Mouse (Mus musculus) intestine, embryonic 14.5 days (tissue): ENCODE data around the gene Sgsm2. TPM values are rescaled to one million over a fixed set of nuclear protein-coding genes. Genes with fewer than 3 reads are reported as not detected.

Source experiments
- ATAC-seq: fragments of 200-750 bp; cut with Nextera tagmentation; replicated peaks from 2 replicates; pipeline ENCODE4 v1.8.0; 2017; ENCODE audit warnings: low read depth, moderate number of reproducible peaks, moderate TSS enrichment, moderate library complexity; ENCODE audit not compliant: low FRiP score, low TSS enrichment
- DNase-seq: peaks from one replicate; pipeline ENCODE4 v3.0.0-alpha.2; 2018; ENCODE audit warnings: low spot score
- H3K27ac ChIP-seq: fragments of 300-500 bp; sonication (generic); 2 replicates; pipeline ENCODE4 v1.5.1; 2014; ENCODE audit warnings: low read depth, mild to moderate bottlenecking, control low read depth
- H3K27me3 ChIP-seq: fragments of 300-500 bp; sonication (generic); replicated peaks from 2 replicates; pipeline ENCODE4 v1.6.1; 2014; ENCODE audit warnings: low read length, control low read depth; ENCODE audit not compliant: control insufficient read depth, insufficient read depth
- H3K36me3 ChIP-seq: fragments of 300-500 bp; sonication (generic); 2 replicates; pipeline ENCODE4 v1.6.1; 2014; ENCODE audit warnings: low read length, control low read depth; ENCODE audit not compliant: control insufficient read depth, insufficient read depth
- H3K4me1 ChIP-seq: fragments of 300-500 bp; sonication (generic); replicated peaks from 2 replicates; pipeline ENCODE4 v1.6.1; 2014; ENCODE audit warnings: low read length, control low read depth, mixed read lengths; ENCODE audit not compliant: control insufficient read depth, insufficient read depth
- H3K4me2 ChIP-seq: fragments of 300-500 bp; sonication (generic); 2 replicates; pipeline ENCODE4 v1.6.1; 2014; ENCODE audit warnings: low read length
- H3K4me3 ChIP-seq: fragments of 300-500 bp; sonication (generic); 2 replicates; pipeline ENCODE4 v1.5.1; 2014; ENCODE audit warnings: low read depth, low read length, control low read depth, mixed read lengths
- H3K9ac ChIP-seq: fragments of 300-500 bp; sonication (generic); 2 replicates; pipeline ENCODE4 v1.6.1; 2014; ENCODE audit warnings: mild to moderate bottlenecking, low read length
- H3K9me3 ChIP-seq: fragments of 300-500 bp; sonication (generic); 2 replicates; pipeline ENCODE4 v1.6.1; 2016; ENCODE audit warnings: low read length, control low read depth; ENCODE audit not compliant: control insufficient read depth
- WGBS: fragments of 180-500 bp; shearing (Covaris S2); extraction: QIAGEN DNeasy Blood & Tissue Kit; methylation state at CpG from one replicate; pipeline ENCODE4 v1.1.7; 2014; 5-methylcytosine and 5-hydroxymethylcytosine counted together
- polyA plus RNA-seq: library from polyadenylated mRNA; unstranded; fragments of >200 nt; fragmentation: Nextera tagmentation; extraction: Ambion mirVana; gene quantifications from 2 replicates; pipeline ENCODE4 v1.2.1, GENCODE M21; 2014

Sgsm2 gene
- polyA plus RNA-seq, 1 experiment from 2014 or later: 6.2 TPM

DNA sequence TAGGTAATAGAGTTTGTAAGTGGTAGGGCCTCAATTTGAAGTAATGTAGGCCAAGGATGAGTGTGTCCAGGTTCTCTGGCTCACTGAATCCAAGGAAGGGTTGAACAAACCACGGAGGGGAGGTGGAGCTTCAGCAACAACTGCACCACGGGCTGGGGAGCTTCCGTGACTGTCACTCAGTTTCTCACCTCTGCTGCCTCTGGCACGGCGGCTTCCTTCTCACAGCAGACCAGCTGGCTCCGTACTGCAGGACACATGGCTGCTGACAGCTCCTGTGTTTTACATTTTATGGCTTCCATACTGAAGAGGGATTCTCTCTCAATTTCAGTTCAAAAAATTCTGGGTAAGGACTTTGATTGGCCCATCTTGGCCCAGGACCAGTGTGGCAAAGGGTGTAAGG is 22.4 kb upstream of the Sgsm2 start:
- Histone ChIP-seq H3K27ac (no peak overlapping the region), H3K4me3 (no peak overlapping the region), H3K36me3 (peaks cover 19% of the 10 kb centered on the region), H3K9ac (no peak overlapping the region), H3K4me1 (no peaks in the 10 kb centered on the region), H3K27me3 (no peaks in the 10 kb centered on the region), H3K4me2 (no peak overlapping the region), H3K9me3 (no peaks in the 10 kb centered on the region)
- 59% methylated on average over 6 of the region's 6 CpGs for WGBS
- ATAC-seq: no peak
- DNase-seq: no peak

DNA sequence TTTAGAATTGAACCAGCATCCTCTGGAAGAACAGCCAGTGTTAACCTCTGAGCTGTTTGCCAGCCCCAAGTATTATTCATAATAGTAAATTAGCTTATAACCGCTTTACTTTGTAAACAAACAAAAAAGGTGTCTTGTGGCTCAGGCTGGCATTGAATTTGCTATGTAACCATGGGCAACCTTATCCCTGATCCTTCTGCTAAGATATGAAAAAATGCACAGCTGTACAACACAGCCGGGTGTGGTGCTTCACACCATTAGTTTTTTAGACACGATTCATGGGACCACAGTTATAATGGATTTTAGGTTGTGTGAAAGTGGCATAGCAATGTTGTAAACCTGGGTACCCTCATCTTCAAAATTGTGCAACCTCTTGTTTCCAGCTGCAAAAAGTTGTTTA is 15.6 kb upstream of the Sgsm2 start:
- no peak for ATAC-seq
- no peaks in the 10 kb centered on the region for H3K27me3 ChIP-seq
- H3K9me3 ChIP-seq: no peaks in the 10 kb centered on the region
- no peaks in the 10 kb centered on the region for H3K4me1 ChIP-seq
- no peak for DNase-seq
- H3K4me2 ChIP-seq: no peak overlapping the region
- H3K4me3 ChIP-seq: no peak overlapping the region
- no peak overlapping the region for H3K9ac ChIP-seq
- WGBS: 82% methylated on average over 3 of the region's 3 CpGs
- no peak overlapping the region for H3K27ac ChIP-seq
- peaks cover 33% of the 10 kb centered on the region for H3K36me3 ChIP-seq

DNA sequence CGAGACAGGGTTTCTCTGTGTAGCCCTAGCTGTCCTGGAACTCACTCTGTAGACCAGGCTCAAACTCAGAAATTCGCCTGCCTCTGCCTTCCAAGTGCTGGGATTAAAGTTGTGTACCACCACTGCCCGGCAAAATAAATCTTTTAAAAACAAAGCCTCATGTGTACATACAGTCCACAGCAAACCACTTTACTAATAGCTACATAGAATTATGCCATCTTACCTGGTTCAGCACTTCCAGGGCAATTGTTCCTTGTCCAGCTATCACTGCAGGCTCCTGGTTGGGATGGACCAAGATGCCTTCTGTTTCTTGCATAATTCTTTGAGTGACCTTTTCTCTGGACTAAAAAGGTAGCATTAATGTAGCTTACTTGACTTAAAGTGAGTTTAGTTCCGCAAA is 13.1 kb upstream of the Sgsm2 start:
- Histone ChIP-seq H3K36me3 (peaks cover 59% of the 10 kb centered on the region), H3K9me3 (no peaks in the 10 kb centered on the region), H3K27ac (no peak overlapping the region), H3K4me2 (no peak overlapping the region), H3K9ac (no peak overlapping the region), H3K4me1 (no peaks in the 10 kb centered on the region), H3K4me3 (no peak overlapping the region), H3K27me3 (no peaks in the 10 kb centered on the region)
- ATAC-seq: no peak
- WGBS: 93% methylated on average over 4 of the region's 4 CpGs
- DNase-seq: no peak

DNA sequence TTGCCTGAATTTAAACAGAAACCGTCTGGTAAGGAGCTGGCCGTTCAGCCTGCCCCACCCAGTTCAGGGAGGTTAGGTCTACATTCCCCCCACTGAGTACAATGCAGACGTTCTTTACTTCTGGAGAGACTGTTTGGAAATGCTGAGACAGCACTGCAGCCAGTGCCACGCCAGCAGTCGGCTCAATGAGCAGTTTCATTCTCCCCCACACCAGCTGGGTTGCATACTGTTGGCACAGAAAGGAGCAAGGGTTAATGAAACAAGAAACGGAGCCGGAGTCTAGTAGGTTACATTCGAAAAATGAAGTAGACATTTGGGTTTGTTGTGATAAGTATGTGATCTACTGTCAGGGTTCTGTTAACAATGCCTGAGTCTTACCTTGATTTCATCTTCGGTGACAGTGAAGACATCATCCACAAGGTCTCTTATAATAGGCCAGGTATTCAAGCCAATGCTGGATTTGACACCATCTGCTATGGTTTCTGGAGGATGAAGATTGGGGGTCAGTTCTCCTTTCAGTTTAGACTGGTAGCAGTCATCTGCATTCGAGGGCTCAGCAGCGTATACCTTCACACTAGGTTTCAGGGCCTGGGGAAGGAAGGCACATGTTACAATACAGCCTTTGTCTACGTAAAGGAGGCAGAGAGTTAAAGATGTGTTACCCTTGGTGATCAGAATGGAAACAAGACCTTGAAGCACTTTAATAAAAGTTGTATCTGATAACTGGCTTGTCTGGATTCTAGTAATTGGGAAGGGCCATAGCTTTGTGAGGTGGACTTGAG is 11.9 kb upstream of the Sgsm2 start:
- Histone ChIP-seq H3K4me3 (no peak overlapping the region), H3K27ac (no peak overlapping the region), H3K9ac (no peak overlapping the region), H3K36me3 (peaks cover 70% of the 10 kb centered on the region), H3K27me3 (no peaks in the 10 kb centered on the region), H3K4me1 (no peaks in the 10 kb centered on the region), H3K9me3 (no peaks in the 10 kb centered on the region), H3K4me2 (no peak overlapping the region)
- ATAC-seq (no peak), DNase-seq (no peak)
- 82% methylated on average over 12 of the region's 12 CpGs for WGBS

DNA sequence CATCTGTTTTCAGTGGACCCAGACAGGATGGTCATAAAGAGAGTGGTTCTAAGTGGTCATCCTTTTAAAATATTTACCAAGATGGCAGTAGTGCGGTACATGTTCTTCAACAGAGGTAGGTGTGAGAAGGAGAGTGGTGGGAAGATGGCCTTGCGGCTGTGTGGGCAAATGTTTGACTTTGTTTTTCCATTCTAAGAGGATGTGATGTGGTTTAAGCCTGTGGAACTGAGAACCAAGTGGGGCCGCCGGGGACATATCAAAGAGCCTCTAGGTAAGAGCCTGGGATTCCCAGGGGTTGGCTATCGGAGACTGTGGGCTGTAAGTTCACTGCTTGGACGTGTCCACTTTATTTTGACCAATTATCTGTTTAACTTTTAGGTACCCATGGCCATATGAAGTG is 11.0 kb upstream of the Sgsm2 start:
- no peaks in the 10 kb centered on the region for H3K9me3 ChIP-seq
- peaks cover 80% of the 10 kb centered on the region for H3K36me3 ChIP-seq
- H3K27ac ChIP-seq: no peak overlapping the region
- no peak overlapping the region for H3K4me2 ChIP-seq
- WGBS: 93% methylated on average over 6 of the region's 6 CpGs
- H3K4me1 ChIP-seq: no peaks in the 10 kb centered on the region
- H3K27me3 ChIP-seq: no peaks in the 10 kb centered on the region
- no peak overlapping the region for H3K4me3 ChIP-seq
- no peak for ATAC-seq
- no peak overlapping the region for H3K9ac ChIP-seq
- DNase-seq: no peak

DNA sequence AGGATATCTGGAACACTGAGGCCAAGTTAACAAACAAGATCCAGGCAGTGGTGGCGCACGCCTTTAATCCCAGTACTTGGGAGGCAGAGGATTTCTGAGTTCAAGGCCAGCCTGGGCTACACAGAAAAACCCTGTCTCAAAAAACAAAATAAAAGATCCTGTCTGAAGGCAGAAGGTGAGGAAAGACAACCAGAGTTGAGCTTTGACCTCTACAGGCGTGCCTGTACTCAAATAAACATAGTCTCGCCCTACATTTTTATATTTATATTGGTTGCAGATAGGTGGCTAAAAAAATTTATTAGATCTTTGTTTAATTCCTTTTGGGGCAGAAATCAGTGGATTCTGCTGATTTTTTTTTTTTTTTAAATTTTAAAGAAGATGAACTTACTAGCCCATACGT is 5.6 kb upstream of the Sgsm2 start:
- Histone ChIP-seq H3K4me2 (no peak overlapping the region), H3K9me3 (no peaks in the 10 kb centered on the region), H3K9ac (no peak overlapping the region), H3K27me3 (no peaks in the 10 kb centered on the region), H3K27ac (no peak overlapping the region), H3K36me3 (peaks cover 82% of the 10 kb centered on the region), H3K4me3 (no peak overlapping the region), H3K4me1 (peaks cover 11% of the 10 kb centered on the region; the same call in 1 of the 2 replicates)
- WGBS: 85% methylated on average over 5 of the region's 5 CpGs
- ATAC-seq: no peak
- no peak for DNase-seq

DNA sequence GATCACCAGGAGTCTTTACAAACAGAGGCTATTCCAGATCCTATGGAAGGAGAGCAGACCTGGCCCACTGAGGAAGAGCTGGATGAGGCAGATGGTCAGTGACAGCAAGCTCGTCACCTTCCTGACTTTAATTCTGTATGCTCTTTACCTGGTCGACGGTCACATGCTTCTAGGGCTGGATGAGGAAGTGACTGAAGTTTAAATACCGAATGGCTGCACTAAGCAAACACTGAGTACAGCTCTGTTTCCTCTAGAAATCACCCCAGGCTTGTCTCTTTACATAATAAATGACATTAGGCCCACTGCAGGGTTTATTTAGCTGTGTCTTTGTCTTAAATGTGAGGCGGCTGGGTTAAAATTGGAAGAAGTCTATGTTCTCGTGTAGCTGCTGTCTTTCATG is 4.7 kb upstream of the Sgsm2 start:
- ATAC-seq (no peak), DNase-seq (no peak)
- Histone ChIP-seq H3K4me3 (no peak overlapping the region), H3K9ac (no peak overlapping the region), H3K4me1 (peaks cover 11% of the 10 kb centered on the region; the same call in 1 of the 2 replicates), H3K9me3 (no peaks in the 10 kb centered on the region), H3K27me3 (no peaks in the 10 kb centered on the region), H3K4me2 (0 out of 2 replicates have a peak overlapping the region, but pooled peaks have one; percentile 17), H3K36me3 (peaks cover 74% of the 10 kb centered on the region), H3K27ac (no peak overlapping the region; the same call in 1 of the 2 replicates)
- 79% methylated on average over 6 of the region's 6 CpGs for WGBS

DNA sequence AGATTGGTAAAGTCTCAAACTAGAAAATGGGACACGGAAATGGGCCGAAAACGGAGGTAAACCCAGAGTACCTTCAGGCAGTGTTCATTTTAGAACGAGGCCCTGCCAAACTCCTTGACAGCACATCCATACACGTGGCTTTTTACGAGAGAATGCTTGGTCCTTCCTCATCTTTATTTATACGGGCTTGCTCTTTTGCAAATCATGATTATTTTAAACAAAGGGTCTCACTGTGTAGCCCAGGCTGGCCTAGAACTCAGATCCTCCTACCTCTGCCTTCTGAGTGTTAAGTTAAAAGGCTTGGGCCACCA is 1.6 kb upstream of the Sgsm2 start:
- peak overlapping the region; percentile 81 for H3K9ac ChIP-seq
- H3K4me3 ChIP-seq: peak overlapping the region; percentile 97
- peak overlapping the region; percentile 93 for H3K4me2 ChIP-seq
- ATAC-seq (no peak), DNase-seq (no peak)
- peaks cover 11% of the 10 kb centered on the region; the same call in 1 of the 2 replicates for H3K4me1 ChIP-seq
- 1% methylated on average over 7 of the region's 7 CpGs for WGBS
- peak overlapping the region; percentile 78; the same call in 1 of the 2 replicates for H3K27ac ChIP-seq
- H3K27me3 ChIP-seq: no peaks in the 10 kb centered on the region
- H3K36me3 ChIP-seq: peaks cover 43% of the 10 kb centered on the region
- no peaks in the 10 kb centered on the region for H3K9me3 ChIP-seq
